Mouse (Mus musculus) liver, postnatal 0 days (tissue): ENCODE results near the gene Osgep.
"Not testable (repeated sequence)": the region's sequence is repeated elsewhere in the genome, so short reads cannot be mapped to it uniquely, and the experiment has no call there.

Source experiments
- CTCF ChIP-seq: sonication (generic); IDR thresholded peaks from 2 replicates; pipeline ENCODE4 v1.5.1; 2016; ENCODE audit warnings: antibody characterized with exemption, low read depth
- EP300 ChIP-seq: IDR thresholded peaks from 2 replicates; pipeline ENCODE4 v1.6.1; 2016; ENCODE audit warnings: antibody characterized with exemption, low read depth, mild to moderate bottlenecking

- TF ChIP-seq CTCF, EP300: not testable (repeated sequence)
Measured at GRCm38 (mm10) chr14:50945081-50945480, 20.4 kb upstream of the Osgep start.
